Mouse (Mus musculus): ENCODE measurements around the gene Fam98b.

The Fam98b gene

GRCm38 (mm10) chr2:117303391-117304350, 54.1 kb downstream of the Fam98b start:
- DNase-seq (ENCODE audit: low spot score in 2 of 2) = peak in 1 of 2 experiments; percentile 81

- DNase-seq (ENCODE audit: low spot score in 2 of 2) = no peak
Observed at GRCm38 (mm10) chr2:117304941-117305340, 55.4 kb downstream of the Fam98b start.

DNA sequence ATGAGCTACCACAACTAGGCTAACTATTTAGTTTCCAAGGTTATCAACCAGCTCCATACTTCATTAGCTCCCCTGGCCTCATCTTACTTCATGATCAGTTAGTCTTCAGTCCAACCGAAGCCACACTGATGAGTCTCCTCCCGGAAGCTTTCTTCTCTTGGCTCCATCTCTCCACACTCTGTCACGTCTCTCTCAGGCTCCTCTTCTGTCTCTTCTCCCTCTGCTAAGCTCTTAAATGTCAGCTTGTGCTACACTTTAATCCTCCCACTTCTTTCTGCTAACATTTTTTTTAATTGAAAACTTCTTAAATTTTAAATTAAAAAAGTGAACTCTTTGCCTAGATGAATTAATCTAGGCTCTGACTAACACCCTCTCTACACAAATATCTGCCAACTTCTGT, 58.4 kb downstream of the Fam98b start:
- DNase-seq (ENCODE audit: low spot score in 2 of 2) = no peak

GRCm38 (mm10) chr2:117309046-117309445, 59.5 kb downstream of the Fam98b start:
- no peak for DNase-seq (ENCODE audit: low spot score in 2 of 2)

GRCm38 (mm10) chr2:117311349-117311748, 61.8 kb downstream of the Fam98b start:
- no peak for DNase-seq (ENCODE audit: low spot score in 2 of 2)

GRCm38 (mm10) chr2:117312030-117312429, 62.5 kb downstream of the Fam98b start:
- DNase-seq (ENCODE audit: low spot score in 2 of 2) = no peak

DNA sequence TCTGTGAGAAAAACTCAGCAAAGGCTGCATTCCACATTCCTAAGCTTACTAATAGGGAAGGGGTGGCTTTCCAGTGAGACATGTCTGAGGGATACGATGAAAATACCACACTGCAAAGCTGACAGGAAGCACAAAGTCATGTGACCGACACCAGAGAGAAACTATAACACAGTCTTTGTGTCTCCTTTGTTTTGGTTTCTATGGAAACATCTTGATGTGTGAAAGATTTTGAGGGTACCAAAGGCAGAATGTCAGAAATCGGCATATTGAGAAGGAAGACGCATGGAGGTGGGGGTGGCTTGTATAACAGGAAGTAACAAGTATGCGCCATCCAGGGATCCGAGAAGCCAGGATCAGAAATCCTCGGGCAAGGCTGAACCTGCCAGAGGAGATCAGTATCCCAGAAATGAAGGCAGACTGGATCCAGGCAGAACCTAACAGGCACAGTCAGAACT, 62.9 kb downstream of the Fam98b start:
- DNase-seq (ENCODE audit: low spot score in 2 of 2) = peak; percentile 53 to 60

- DNase-seq (ENCODE audit: low spot score in 2 of 2) = no peak
Observed at GRCm38 (mm10) chr2:117313586-117314235, 64.2 kb downstream of the Fam98b start.

- DNase-seq (ENCODE audit: low spot score in 2 of 2) = no peak
Observed at GRCm38 (mm10) chr2:117318991-117319390, 69.5 kb downstream of the Fam98b start.

Data from natural killer cell, adult 2 months (primary cell).